Mouse (Mus musculus) adrenal gland, postnatal 36 days (tissue): Measurements from ENCODE around the gene Gm973. TPM values are rescaled to one million over a fixed set of nuclear protein-coding genes. Genes with fewer than 3 reads are reported as not detected.
"Not testable (repeated sequence)": the region's sequence is repeated elsewhere in the genome, so short reads cannot be mapped to it uniquely, and the experiment has no call there.

ENCODE experiments used
- DNase-seq, 2 experiments: peaks; one replicate each; pipeline ENCODE4 v3.0.0; 2021; ENCODE audit warnings: mixed read lengths in 1 of 2
- total RNA-seq, 2 experiments: library from RNA; stranded (reverse); gene quantifications; 2 replicates each; pipeline ENCODE4 v1.2.3; 2021

Gene Gm973
- total RNA-seq, 2 experiments from 2014 or later, result 0.86 to 23.1 TPM

DNA sequence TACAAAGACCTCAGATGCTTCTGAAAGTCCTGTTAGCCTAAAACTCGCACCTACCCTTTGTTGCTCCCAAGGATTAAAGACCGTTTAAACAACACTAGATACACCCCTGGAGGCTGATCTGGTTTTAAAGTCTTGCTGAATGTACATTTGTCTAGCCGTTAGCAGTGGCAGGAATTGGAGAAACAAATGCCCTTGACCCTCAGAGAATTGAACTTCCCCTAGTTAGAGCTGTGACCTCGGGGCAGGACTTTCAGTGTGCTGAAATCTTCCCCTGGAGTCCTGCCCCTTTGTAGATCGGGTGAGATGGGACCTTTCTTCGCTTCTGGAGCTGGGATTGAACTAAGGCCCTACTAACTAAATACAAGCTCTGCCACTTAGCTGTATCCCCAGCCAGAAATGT is 113.1 kb downstream of the Gm973 start:
- DNase-seq, result peak in 1 of 2 experiments; percentile 19

DNA sequence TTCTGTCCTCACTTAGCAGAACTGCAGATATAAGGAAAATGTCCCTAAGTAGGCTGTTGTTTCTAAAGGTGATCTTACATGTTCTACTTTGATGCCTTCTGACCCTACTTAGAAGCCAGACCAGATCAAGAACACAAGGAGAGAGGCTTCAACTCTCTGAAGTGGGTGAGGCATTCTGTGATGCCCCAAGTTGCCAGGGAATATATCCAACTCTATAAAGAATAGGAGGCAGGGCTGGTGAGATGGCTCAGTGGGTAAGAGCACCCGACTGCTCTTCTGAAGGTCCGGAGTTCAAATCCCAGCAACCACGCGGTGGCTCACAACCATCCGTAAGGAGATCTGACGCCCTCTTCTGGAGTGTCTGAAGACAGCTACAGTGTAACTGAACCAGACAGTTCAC is 114.3 kb downstream of the Gm973 start:
- DNase-seq, result not testable (repeated sequence)

DNA sequence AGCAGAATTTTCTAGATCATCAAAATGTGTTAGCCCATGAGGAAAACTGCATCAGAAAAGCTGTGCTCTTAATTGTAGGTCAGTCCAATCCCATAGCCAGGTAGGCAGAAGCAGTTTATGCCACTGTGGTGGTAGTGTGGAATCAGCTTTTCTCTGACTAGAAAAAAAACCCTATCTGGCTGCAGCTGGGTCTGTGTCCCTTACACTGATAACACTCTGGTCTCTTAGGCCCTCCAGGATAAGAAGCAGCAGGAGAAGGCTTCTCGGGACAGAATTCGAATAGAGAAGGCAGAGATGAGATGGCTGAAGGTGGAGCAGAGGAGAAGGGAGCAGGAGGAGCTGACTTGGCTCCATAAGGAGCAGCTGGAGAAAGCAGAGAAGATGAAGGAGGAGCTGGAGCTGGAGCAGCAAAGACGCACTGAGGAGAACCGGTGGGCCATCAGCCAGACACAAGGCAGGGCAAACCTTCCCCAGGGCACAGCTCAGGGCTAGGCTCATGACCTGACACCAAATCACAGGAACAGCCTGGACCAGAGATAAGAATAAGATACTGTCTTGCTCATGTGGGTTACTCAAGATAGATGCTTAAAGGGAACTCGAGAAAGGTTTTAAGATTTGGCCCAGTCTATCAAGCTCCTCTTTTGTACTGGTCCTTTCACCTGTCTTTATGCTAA is 116.1 kb downstream of the Gm973 start:
- no peak for DNase-seq

DNA sequence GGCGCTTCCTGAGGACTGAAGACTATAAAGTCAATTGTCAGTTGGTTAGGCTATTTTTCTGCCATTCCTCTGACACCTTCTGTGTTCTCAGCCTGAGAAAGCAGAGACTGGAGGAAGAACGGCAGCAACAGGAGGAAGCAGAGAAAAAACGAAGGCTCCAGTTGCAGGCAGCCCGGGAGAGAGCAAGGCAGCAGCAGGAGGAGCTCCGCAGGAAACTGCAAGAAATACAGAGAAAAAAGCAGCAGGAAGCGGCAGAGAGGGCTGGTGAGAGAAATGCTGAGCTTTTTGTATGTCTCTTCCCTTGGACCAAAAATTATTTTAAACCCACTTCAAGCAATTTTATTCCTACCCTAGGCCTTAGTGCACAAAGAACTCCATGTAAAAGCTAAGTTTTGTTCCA is 117.0 kb downstream of the Gm973 start:
- no peak for DNase-seq

DNA sequence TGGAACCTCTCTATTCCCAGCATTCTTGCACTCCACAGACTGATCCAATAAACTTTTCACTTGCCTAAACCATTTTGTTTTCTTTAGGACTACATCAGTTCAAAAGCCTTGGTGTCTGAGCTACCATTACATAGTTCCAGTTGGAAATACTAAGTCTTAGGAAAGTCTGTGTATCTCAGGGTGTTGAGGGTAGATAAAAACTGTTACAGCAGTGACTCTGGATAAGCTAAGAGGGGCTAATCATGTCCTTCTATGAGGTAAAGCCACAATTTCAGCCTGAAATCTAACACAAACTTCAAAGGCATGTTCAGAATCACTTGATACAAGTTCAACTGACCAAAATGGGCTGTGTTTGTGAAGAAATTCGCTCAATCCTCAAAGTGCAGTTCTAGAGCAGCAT is 120.3 kb downstream of the Gm973 start:
- DNase-seq, result no peak

DNA sequence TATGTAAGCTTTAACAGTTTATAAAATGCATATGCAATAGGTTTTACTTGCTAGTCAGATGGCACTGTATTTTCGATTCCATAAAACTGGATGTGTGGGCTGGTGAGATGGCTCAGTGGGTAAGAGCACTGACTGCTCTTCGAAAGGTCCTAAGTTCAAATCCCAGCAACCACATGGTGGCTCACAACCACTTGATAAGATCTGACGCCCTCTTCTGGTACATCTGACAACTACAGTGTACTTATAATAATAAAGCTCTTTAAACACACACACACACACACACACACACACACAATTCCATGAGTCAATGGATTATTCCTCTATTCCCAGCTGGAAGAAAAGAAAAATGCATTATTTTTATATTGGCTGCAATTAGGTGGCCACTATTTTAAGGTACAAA is 122.3 kb downstream of the Gm973 start:
- no peak for DNase-seq

DNA sequence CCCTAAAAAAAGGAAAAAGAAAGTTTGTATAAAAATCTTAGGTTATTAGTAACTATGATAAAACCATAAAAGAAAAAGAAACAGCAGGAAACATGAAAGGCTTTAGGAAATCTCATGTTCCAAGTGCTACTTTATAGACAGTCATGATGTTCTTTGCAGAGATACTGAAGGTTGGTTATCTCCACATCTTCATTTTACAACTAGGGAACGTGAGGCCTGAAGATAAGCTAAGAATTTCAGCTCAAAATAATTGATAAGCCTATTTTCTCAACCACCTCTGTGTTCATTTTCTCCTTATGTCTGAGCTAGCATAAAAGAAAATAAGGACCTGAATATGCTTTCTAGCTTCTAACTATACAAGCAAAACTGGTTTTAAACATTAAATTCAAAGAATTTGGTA is 126.4 kb downstream of the Gm973 start:
- no peak for DNase-seq

DNA sequence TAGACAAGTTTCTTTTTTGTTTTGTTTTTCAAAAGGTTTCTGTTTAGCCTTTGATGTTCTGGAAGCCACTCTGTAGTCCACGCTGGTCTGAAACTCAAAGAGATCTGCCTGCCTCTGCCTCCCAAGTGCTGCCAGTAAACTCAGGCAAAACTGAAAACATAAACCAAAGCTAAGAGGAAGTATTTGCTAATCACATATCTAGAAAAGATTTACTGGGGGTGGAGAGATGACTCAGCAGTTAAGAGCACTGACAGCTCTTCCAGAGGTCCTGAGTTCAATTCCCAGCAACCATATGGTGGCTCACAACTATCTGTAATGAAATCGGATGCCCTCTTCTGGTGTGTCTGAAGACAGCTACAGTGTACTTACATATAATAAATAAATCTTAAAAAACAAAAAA is 130.4 kb downstream of the Gm973 start:
- DNase-seq, result not testable (repeated sequence)

DNA sequence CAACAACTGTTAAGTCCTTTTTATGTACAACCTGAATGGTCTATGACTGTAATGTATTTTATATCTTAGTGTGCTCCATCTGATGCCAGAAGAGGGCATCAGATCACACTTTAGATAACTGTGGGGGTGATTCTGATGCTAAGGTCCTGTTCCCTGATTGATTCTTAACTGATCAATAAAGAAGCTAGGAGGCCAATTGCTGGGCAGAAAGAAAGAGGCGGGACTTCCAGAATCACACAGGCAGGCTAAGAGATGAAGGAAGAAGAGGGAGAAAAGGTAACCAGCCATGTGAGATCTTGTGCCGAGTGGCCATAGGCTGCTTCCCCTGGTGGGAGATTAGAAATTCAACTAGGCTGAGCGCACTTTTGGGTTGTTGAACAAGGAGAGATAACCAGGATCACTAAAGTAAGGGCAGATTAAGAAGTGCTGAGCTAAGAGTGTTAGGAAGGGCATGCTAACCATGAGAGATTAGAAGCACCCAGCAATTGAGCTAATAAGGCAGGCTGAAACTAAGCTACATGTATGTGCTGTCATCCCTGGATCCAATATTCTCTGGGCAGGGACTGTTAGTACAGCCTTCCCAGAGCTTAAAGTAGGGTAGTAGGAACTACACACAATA is 135.2 kb downstream of the Gm973 start:
- no peak for DNase-seq

DNA sequence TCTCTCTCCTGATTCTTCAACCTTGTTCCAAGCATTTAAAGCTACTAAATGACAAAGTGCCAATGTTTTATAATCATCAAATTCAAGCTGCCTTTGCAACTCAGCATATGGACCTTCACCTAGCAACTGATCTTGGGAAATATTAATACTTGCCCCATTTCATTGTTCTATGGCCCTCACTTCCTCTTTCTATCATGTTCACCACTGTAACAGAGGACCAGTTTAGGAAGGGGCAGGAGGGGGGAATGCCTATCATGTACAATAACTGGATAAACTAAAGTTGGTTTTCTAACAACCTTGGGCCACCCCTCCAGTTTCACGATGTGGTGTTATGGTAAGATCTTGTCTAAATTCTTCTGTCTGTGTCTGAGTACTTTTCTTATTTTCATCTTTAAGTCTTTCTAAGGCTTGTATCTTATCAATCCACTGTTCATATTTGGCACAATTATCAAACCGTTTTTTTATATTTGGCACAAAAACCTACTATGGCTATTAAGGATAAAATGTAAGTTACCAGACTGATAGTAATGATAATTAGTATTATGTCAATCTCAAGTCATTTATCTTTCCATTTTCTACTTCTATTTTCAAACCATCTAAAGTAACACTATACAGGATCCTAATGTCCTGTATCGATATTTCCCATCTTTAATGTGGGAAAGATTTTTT is 137.3 kb downstream of the Gm973 start:
- DNase-seq, result no peak

DNA sequence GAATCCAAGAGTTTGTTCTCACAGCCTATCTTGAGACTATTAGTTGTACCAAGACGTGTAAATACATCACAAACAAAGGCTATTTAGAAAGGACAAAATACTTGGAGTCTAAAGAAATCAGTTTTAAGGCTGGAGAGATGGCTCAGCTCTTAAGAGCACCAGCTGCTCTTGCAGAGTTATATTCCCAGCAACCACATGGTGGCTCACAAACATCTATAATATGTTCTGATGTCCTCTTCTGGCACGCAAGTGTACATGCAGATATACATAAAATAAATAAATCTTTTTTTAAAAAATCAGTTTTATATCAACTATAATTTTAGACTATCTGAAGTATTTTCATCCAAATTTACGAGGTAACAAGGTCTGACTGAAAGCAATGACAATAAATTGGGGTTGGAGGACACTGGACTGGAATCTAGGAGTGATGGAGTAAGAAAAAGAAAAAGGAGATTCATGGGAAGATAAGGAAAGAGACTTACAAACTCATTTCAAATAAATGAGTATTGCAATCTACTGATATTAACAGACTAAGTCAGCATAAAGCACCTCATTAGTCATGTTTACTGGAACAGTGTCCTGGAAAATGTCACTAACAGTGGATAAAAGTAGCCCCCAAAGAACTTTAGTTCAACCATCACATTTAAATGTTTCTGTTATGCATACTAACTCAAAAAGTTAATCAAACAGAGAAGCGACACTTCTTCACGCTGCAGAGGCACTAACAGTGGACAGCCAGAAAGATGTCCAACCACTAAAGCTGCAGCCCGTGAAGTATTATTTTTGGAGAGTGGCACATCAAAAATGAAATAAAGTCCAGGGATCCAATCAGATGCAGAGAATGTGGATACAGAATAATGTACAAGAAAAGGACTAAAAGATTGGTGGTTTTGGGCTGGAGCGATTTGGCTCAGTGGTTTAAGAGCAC is 140.4 kb downstream of the Gm973 start:
- DNase-seq, result no peak

DNA sequence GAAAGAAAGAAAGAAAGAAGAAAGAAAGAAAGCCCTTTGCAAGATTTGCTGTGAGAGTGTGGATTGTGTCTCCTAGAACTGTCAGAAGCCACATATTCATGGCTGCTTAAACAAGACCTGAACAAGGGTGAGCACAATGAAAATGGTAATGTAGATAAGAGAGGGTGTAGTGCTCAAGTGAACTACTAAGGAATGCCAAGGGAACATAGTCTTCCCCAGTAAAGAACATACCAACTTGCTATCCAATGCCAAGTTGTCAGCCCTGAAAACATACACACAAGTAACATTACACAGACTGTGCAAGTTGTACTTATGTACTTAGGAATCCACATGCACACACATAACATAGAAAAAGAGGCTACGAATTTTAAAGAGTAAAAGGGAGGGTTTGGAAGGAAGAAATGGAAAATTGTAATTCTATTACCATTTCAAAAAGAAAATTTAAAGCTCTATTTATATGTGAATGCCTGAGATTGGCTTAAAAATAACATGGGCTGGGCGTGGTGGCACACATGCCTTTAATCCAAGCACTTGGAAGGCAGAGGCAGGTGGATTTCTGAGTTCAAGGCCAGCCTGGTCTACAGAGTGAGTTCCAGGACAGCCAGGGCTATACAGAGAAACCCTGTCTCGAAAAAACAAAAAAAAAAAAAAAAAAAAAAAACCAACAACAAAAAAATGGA is 147.5 kb downstream of the Gm973 start:
- DNase-seq, result no peak

DNA sequence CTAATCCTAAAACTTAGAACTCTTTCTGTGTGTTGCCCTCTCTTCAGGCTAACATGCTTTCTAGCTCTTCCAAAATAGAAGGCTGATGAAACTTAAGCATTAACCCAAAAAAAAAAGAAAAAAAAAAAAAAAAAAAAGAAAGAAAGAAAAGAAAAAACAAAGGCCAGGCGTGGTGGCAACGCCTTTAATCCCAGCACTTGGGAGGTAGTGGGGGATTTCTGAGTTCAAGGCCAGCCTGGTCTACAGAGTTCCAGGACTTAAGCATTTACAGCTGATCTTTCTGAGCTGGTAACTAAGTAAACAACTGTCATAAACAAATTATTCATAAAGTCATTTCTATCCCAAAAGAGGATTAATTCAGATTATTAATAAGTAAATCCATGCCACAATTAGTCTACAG is 152.8 kb downstream of the Gm973 start:
- DNase-seq, result no peak

DNA sequence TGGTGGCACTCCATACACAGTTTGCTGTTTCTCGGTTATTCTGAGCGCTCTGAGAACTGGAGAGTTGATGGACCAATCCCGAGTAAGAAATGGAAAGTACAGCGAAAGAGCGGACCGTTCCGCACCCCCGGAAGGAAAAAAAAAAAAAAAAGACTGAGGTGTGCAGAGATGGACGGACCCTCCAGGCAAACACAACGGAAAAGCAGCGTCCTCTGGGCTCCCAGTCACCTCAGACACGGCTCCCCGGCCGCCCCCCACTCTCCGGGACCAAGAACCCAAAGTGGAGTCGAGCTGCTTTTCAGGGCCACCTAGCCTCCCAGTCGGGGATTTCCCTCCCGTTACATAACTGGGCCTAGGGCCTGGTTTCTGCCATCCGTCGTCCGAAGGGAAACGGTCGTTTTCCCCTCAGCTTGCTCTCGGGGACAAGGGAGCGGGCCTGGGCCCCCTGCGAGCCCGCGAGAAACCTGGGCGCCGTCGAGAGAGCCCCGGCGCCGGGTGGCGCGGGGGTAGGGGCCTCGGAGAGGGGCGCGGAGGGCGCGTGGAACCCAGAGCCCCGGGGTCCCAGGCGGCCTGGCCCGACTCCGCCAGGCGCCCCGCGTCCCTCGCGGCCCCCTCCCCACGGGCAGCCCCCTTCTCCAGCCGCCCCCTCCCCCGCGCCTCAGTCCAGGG is 154.0 kb downstream of the Gm973 start:
- DNase-seq, result peak; percentile 53 to 60

DNA sequence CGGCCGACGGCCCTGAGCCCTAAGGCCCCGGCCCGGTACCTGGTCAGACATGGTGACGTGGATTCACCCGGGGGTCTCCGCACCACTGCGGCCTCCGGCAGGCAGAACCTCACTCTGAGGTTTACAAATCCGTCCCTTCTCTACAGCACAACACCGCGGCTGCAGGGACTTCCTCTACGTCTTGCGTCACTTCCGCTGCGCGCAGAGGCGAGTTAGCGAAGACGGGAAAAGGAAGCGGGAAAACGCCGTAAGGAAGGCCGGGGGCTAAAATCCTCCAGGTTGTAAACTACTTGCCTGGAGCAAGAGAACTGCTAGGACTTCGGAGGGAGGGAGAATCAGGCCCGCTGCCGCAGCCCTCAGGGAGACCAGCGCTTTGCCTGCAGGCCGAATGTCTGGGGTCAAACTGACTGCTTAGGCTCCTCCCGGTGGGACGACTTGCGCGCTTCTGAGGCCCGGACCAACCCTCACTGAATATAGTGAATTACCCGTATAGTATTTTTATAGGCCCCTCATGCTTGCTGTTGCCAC is 154.6 kb downstream of the Gm973 start, which contains the start of gene Sumo1:
TSS of gene Sumo1 (minus strand) at position 194 of the 528 bp plus-strand sequence.
- DNase-seq, result peak; percentile 92 to 93

DNA sequence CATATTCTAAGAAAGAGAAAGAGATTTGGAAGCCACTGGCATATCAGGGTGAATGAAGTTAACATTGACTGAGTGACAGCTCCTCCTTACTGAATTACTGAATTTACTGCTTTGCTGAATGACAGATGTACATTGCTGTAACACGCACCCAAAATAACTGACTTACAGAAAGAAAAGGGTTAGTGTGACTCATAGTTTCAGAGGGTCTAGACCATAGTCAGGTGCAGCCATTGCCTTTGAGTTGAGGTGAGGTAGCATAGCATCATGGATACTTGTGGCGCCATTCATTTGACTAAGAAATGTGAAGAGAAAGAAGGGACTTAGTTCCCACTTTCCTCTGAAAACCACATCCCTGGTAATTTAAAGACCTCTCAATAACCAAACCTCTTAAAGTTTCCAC is 157.6 kb downstream of the Gm973 start:
- no peak for DNase-seq

DNA sequence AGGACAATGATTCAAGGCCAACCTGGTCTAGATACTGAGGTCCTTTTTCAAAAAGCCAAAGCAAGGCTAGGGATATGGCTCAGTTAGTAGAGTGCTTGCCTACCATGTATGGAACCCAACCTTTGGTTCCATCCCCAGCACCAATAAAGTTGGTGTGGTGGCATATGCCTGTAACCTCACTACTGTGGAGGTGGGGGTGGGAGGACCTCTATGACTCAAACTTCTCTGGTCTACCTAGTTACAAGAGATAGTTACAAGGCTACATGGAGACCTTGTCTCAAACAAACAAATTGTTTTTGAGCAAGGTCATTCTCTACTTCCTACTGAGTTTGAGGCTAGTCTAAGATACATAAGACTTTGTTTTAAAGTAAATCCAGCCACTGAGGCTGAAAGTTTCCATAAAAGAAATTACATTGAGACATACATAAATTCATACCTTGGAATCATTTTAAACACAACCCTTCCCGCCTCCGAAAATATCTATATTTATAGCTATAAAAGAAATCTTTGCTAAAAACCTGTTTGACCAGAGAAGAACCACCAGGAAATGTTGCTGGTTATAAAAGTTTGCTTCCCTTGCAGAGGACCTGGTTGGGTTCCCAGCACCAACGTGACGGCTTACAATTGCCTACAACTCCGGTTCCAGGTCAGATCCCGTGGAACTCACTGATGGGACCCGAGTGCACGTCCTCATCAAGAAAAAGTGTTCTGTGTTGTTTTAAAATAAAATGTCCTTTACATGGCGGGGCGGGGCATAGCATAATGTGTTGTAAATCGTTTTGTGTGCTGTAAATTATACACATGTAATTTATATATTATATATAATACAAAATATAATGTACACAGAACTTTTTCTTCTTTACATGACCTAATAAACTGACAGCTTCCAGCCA is 168.1 kb downstream of the Gm973 start:
- DNase-seq, result peak; percentile 8 to 15

DNA sequence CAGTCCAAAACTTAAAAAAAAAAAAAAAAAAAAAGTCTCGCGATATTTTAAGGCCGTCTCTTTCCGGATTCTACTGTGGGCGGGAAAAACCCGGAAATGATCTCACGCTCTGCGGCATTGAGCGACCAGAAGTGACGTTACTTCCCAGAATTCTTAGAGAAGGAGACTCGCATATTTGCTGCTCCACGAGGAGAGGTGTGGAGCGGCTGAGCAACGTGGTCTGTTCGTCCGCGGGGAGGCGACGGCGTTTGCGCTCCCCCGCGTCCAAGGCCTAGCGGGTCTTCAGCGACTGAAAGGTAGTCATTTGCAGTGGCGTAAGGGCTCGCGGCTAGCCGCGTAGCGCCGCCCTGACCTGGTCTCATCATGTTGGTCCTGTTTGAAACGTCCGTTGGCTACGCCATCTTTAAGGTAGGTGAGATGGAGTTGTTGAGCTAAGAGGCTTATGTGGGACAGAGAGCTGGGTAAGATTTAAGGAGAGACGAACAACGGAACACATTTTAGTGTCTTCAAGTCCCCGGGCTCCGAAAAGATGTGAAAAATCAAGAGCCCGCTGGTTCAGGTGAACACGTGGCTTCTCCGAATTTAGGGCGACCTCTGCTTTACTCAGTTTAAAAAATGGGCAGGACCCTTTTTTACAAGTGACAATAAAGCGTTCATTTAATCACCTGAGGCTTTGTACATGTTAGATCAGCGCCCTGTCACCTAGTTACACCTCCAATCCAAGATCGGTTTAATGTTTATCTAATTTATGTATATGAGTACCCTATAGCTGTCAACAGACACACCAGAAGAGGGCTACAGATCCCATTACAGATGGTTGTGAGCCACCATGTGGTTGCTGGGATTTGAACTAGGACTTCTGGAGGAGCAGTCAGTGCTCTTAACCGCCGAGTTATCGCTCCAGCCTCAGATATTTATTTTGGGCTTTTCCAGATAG is 169.0 kb downstream of the Gm973 start, which contains the start of gene Nop58:
TSS of gene Nop58 (plus strand) at position 153 of the 937 bp plus-strand sequence.
- peak; percentile 89 to 90 for DNase-seq
